Mouse (Mus musculus): ENCODE results near the gene Hyal1. TPM values are rescaled to one million over a fixed set of nuclear protein-coding genes. Genes with fewer than 3 reads are reported as not detected.
A peak's percentile ranks its signal among the peaks of the same experiment; 100 is the strongest.

The Hyal1 gene
- polyA plus RNA-seq (2012): 0.53 and 0.54 TPM in 2 replicates

DNA sequence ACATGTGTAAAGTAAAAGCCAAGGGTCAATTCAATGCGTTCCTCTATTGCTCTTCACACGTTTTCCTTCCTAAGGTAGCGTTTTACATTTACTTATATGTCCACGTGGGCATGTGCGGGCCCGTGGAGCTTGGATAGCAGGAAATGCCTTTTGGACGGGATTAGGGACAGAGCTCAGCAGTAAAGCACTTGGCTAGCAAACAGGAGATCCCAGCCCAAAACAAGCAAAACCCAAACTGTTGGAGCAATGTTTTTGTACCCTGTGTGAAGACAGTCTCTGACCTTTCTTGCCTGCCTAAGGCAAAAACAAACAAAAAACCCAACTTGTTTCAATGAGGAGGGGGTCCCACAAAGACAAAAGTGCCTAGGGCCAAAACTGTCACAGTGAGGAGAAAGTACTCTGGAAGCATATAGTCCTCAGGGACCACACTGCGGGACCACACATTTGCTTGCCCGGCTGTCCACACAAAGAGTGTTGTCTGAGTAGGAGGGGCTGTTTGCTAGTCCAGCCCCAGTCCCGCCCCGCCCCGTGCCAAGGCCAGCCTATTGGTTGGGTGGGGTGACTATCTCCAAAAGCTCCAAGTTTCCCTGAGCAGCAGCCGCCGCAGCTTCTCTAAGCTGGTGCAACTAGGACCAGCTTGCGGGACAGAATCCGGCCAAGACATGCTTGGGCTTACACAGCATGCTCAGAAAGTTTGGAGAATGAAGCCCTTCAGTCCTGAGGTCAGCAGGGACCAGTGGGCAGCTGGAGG is at the start of gene Hyal1:
Gene Hyal1 (plus strand): TSS at position 571 of the 751 bp plus-strand sequence.
- Histone ChIP-seq H3K27me3 (ENCODE audit: control insufficient read depth) (no peaks in the 10 kb centered on the region), H3K36me3 (ENCODE audit: control insufficient read depth) (peaks cover 48% of the 10 kb centered on the region), H3K4me1 (ENCODE audit: control insufficient read depth) (peaks cover 85% of the 10 kb centered on the region), H3K9me3 (ENCODE audit: control insufficient read depth, low read length) (no peaks in the 10 kb centered on the region), H3K4me3 (replicated peaks) (peak within 1 kb of the TSS; percentile 61)
- no peak for TF ChIP-seq TAL1 (IDR thresholded peaks at IDR 0.05; ENCODE audit: low read length)
- no peak for TF ChIP-seq GATA1 (IDR thresholded peaks at IDR 0.05; ENCODE audit: low read length)

DNA sequence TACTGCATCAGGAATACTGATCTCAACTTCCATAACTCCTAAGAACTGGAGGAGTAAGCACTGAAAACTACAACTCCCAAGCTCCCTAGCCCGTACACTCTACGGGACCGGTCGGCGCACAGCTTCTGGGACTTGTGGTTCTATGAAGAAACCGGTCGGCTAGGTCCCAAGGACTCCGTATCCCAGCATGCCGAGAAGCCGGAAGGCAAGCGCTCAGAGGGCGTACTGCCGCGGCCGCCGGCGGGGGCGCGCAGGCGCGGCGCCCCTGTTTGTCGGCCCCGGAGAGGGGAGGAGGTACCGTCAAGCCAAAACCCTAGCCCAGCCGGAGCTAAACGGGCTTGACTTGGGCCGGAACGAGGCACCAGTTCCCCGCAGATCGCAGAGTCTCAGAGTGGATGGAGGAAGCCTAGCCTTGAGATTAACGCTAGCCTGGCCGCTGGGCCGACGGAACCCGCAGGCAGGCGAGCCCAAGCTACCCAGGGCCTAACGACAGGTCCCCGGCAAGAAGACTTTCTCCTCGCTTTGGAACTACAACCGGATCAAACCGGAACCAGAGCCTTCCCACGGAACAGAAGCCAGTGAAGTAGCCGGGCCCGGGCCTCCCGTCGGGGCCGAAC is 42.8 kb upstream of the Hyal1 start, which contains the start of gene Tmem115:
Gene Tmem115 (plus strand): TSS at position 155 of the 617 bp plus-strand sequence.
- no peaks in the 10 kb centered on the region for H3K9me3 ChIP-seq (ENCODE audit: control insufficient read depth, low read length)
- H3K4me1 ChIP-seq (ENCODE audit: control insufficient read depth): peaks cover 54% of the 10 kb centered on the region
- peaks cover 3% of the 10 kb centered on the region; the same call in 1 of the 2 replicates for H3K27me3 ChIP-seq (ENCODE audit: control insufficient read depth)
- H3K36me3 ChIP-seq (ENCODE audit: control insufficient read depth): peaks cover 32% of the 10 kb centered on the region
- TF ChIP-seq TAL1 (IDR thresholded peaks at IDR 0.05; ENCODE audit: low read length) (no peak), GATA1 (IDR thresholded peaks at IDR 0.05; ENCODE audit: low read length) (no peak)
- peak within 1 kb of the TSS; percentile 70 for H3K4me3 ChIP-seq (replicated peaks)

DNA sequence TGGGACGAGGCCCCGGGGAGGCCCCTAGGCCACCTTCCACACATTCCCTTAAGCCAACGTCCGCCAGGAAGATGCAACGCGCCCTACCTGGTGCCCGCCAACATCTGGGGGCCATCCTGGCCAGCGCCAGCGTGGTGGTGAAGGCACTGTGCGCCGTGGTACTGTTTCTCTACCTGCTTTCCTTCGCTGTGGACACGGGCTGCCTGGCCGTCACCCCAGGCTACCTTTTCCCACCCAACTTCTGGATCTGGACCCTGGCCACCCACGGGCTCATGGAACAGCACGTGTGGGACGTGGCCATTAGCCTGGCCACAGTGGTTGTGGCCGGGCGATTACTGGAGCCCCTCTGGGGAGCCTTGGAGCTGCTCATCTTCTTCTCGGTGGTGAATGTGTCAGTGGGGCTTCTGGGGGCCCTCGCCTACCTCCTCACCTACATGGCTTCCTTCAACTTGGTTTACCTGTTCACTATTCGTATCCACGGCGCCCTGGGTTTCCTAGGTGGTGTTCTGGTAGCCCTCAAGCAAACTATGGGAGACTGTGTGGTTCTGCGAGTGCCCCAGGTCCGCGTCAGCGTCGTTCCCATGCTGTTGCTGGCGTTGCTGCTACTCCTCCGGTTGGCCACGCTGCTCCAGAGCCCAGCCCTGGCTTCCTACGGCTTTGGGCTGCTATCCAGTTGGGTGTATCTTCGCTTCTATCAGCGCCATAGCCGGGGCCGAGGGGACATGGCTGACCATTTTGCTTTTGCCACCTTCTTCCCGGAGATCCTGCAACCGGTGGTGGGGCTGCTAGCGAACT is 42.1 kb upstream of the Hyal1 start:
- peaks cover 55% of the 10 kb centered on the region for H3K4me1 ChIP-seq (ENCODE audit: control insufficient read depth)
- H3K9me3 ChIP-seq (ENCODE audit: control insufficient read depth, low read length): no peaks in the 10 kb centered on the region
- TF ChIP-seq GATA1 (IDR thresholded peaks at IDR 0.05; ENCODE audit: low read length) (no peak), TAL1 (IDR thresholded peaks at IDR 0.05; ENCODE audit: low read length) (no peak)
- H3K27me3 ChIP-seq (ENCODE audit: control insufficient read depth): peaks cover 3% of the 10 kb centered on the region; the same call in 1 of the 2 replicates
- peak overlapping the region; percentile 70 for H3K4me3 ChIP-seq (replicated peaks)
- H3K36me3 ChIP-seq (ENCODE audit: control insufficient read depth): peaks cover 39% of the 10 kb centered on the region

DNA sequence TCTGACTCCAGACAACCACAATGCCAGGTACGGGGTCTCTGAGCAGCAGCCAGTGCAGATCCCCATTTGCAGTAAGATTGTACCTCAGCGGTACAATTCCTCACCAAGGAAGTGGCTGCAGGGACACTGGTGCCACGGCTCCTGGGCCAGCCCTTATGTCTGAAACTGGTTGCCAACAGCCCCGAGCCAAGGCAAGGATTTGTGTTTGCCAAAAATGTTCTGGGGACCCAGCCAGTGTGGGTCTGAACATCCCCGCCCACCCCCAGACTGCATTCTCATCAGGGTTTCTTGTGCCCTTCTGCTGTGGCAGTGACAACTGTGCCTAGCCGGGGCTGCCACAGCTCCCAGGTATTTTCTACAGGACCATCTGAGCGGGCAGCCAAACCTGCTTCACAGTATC is 38.5 kb upstream of the Hyal1 start:
- H3K4me1 ChIP-seq (ENCODE audit: control insufficient read depth): peaks cover 86% of the 10 kb centered on the region
- H3K36me3 ChIP-seq (ENCODE audit: control insufficient read depth): peaks cover 48% of the 10 kb centered on the region
- no peak overlapping the region for H3K4me3 ChIP-seq (replicated peaks)
- no peaks in the 10 kb centered on the region for H3K27me3 ChIP-seq (ENCODE audit: control insufficient read depth)
- TF ChIP-seq GATA1 (IDR thresholded peaks at IDR 0.05; ENCODE audit: low read length) (no peak), TAL1 (IDR thresholded peaks at IDR 0.05; ENCODE audit: low read length) (no peak)
- H3K9me3 ChIP-seq (ENCODE audit: control insufficient read depth, low read length): no peaks in the 10 kb centered on the region

DNA sequence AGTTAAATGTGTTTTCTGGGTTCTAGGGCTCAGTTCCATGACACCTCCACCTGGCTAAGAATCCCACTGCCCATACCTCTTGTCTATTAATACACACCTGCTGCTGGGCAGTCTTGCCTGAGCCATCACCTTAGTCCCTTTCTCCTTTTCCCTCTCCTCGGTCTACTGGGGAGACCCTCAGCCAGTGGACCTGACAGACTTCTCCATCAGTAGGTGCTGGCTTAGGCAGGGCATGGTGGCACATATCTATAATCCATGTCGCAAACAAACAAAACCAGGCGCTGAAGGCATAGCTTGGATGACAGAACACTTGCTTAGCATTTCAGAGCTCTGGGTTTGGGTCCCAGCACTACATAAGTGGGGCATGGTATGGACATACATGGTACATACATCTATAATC is 38.0 kb upstream of the Hyal1 start:
- peaks cover 48% of the 10 kb centered on the region for H3K36me3 ChIP-seq (ENCODE audit: control insufficient read depth)
- no peaks in the 10 kb centered on the region for H3K9me3 ChIP-seq (ENCODE audit: control insufficient read depth, low read length)
- TF ChIP-seq TAL1 (IDR thresholded peaks at IDR 0.05; ENCODE audit: low read length): no peak
- TF ChIP-seq GATA1 (IDR thresholded peaks at IDR 0.05; ENCODE audit: low read length): no peak
- H3K4me1 ChIP-seq (ENCODE audit: control insufficient read depth): peaks cover 83% of the 10 kb centered on the region
- H3K27me3 ChIP-seq (ENCODE audit: control insufficient read depth): no peaks in the 10 kb centered on the region
- H3K4me3 ChIP-seq (replicated peaks): no peak overlapping the region

DNA sequence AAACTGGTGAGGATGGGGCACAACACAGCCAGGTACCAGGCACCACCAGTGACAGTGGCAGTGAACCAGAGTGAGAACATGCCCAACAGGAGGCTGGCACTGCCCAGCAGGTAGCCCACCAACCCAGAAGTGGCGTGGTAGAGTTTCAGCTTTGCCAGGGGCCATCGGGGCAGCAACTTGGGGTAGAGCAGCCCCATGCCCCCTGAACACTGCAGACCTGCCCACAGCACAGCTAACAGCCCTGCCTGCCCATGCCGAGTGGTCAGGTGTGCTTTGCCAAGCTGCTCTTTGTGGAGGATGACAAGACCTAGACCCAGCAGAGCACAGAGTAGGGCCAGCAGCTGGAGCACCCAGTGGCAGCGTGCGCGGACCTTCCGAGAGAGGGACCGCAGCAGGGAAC is 36.8 kb upstream of the Hyal1 start:
- Histone ChIP-seq H3K9me3 (ENCODE audit: control insufficient read depth, low read length) (peaks cover 2% of the 10 kb centered on the region; the same call in 1 of the 2 replicates), H3K27me3 (ENCODE audit: control insufficient read depth) (no peaks in the 10 kb centered on the region), H3K4me3 (replicated peaks) (no peak overlapping the region), H3K4me1 (ENCODE audit: control insufficient read depth) (peaks cover 72% of the 10 kb centered on the region), H3K36me3 (ENCODE audit: control insufficient read depth) (peaks cover 59% of the 10 kb centered on the region)
- TF ChIP-seq GATA1 (IDR thresholded peaks at IDR 0.05; ENCODE audit: low read length): no peak
- TF ChIP-seq TAL1 (IDR thresholded peaks at IDR 0.05; ENCODE audit: low read length): no peak

DNA sequence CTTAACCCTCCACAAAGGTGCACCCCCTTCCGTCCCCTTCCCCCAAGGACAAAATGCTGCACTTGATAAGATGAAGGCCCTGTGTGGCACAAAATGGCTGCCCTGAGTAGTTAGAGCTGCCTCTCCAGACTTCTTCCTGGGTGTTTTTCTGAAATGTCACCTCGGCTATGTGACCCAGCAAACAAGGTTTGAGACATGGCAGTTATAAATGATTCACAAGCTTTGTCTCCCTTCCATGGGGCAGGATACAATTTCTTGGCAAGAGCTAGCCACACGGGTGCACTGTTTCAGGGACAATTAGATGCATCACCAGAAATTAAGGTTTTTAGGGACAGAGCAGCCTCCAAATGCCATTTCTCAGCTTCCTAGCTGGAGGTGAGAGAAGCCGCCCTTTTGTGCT is 36.3 kb upstream of the Hyal1 start:
- H3K4me1 ChIP-seq (ENCODE audit: control insufficient read depth): peaks cover 72% of the 10 kb centered on the region
- peaks cover 2% of the 10 kb centered on the region; the same call in 1 of the 2 replicates for H3K9me3 ChIP-seq (ENCODE audit: control insufficient read depth, low read length)
- no peak for TF ChIP-seq TAL1 (IDR thresholded peaks at IDR 0.05; ENCODE audit: low read length)
- TF ChIP-seq GATA1 (IDR thresholded peaks at IDR 0.05; ENCODE audit: low read length): no peak
- H3K27me3 ChIP-seq (ENCODE audit: control insufficient read depth): no peaks in the 10 kb centered on the region
- H3K4me3 ChIP-seq (replicated peaks): no peak overlapping the region
- H3K36me3 ChIP-seq (ENCODE audit: control insufficient read depth): peaks cover 64% of the 10 kb centered on the region

DNA sequence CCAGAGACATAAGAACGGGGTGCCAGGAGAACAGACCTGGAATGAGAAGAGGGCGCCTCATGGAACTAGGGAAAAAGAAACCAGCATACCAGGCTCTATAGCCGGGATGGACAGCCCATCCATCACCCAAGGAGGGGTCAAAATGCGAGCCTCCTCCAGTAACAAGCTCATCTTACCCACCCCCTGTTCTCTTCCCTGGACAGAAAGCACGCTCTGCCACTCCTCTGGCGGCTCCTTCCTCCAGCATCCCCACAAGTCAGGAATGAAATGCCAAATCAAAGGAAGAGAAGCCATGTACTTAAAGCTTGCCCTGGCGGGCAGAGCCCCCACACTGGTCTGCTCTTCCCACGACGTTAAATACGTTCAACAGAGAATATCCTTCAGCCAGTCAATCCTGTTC is 35.7 kb upstream of the Hyal1 start:
- Histone ChIP-seq H3K4me3 (replicated peaks) (peak overlapping the region; percentile 84), H3K4me1 (ENCODE audit: control insufficient read depth) (peaks cover 72% of the 10 kb centered on the region), H3K27me3 (ENCODE audit: control insufficient read depth) (no peaks in the 10 kb centered on the region), H3K36me3 (ENCODE audit: control insufficient read depth) (peaks cover 59% of the 10 kb centered on the region), H3K9me3 (ENCODE audit: control insufficient read depth, low read length) (peaks cover 2% of the 10 kb centered on the region; the same call in 1 of the 2 replicates)
- TF ChIP-seq TAL1 (IDR thresholded peaks at IDR 0.05; ENCODE audit: low read length) (no peak), GATA1 (IDR thresholded peaks at IDR 0.05; ENCODE audit: low read length) (no peak)
